Mouse (Mus musculus): Measurements from ENCODE around the gene Atpif1.
"Not testable (repeated sequence)": the region's sequence is repeated elsewhere in the genome, so short reads cannot be mapped to it uniquely, and the experiment has no call there.

The Atpif1 gene

GRCm38 (mm10) chr4:132492178-132493060, 41.0 kb downstream of the Atpif1 start:
- no peak for DNase-seq (ENCODE audit: low read depth, low spot score)

DNA sequence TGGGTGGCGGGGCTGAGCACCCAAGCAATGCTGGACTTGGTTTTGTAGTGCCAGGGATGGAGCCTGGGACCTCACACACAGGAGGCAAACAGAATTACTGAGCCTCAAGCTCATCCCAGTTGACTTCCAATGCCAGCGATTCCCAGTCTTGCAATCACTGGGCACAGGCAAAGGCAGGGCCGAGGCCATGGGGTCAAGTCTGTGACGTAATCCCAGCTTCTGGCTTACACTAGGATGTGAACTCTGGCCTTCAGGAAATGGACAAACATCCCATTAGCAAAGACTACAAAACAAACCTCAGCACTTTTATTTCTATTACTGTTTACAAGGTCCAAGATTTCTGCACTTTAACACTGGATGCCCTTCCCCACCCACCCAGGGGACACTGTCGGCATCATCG, 41.7 kb downstream of the Atpif1 start:
- DNase-seq (ENCODE audit: low read depth, low spot score): no peak

- no peak for DNase-seq (ENCODE audit: low read depth, low spot score)
Measured at GRCm38 (mm10) chr4:132491057-132491456, 42.4 kb downstream of the Atpif1 start.

- DNase-seq (ENCODE audit: low read depth, low spot score): no peak
Measured at GRCm38 (mm10) chr4:132490273-132491010, 43.0 kb downstream of the Atpif1 start.

DNA sequence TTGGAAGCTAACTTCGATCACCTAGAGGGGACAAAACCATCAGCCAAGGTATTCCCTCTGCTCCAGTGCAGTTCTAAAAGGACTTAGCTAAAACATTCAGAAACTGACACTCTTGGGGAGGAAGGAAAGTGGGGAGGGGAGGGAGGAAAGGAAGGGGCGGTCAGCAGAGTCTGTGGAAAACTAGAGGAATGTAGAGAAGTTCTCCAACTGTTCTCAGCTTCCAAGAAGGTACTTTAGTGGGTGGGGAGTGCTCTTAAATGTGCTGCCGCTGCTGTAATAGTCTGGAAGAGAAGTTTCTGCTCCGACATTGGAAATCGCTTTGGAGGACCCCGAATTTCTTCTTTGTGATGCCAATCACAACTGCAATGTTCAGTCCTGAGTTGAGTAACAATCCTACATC, 44.5 kb downstream of the Atpif1 start:
- DNase-seq (ENCODE audit: low read depth, low spot score): no peak

DNA sequence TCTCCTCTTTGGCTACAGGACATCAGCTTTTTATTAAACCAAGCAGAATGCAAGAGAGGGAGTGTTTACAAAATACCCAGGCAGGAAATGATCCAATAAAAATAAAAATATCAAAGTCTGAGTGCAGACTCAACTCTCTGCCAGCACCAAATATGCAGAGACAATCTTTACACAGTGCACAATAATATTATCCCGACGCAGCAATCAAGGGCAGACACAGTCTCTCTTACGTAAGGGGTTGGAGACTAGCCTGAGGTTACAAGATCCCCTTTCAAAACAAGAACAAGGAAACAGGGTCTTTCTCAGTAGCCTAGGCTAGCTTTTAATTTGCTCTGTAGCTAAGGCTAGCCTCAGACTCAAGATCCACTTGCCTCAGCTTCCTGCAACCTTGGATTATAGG, 44.9 kb downstream of the Atpif1 start:
- DNase-seq (ENCODE audit: low read depth, low spot score): no peak

DNA sequence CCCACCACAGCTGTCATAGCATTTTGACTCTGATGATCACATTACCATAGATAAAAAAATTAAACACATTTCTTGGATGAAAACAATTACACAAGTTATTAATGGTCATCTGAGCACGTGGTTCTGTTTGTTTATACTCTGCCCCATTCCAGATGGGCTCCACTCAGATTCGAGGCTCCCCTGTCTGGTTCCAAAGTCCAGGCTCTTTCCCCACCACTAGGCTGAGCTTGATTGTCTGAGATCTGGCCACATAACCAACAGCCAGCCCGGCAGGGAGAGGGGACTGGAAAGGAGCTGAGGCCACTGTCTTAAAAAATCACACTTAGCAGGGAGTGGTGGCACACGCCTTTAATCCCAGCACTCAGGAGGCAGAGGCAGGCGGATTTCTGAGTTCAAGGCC, 48.6 kb downstream of the Atpif1 start:
- no peak for DNase-seq (ENCODE audit: low read depth, low spot score)

GRCm38 (mm10) chr4:132484231-132484630, 49.2 kb downstream of the Atpif1 start:
- DNase-seq (ENCODE audit: low read depth, low spot score): no peak

DNA sequence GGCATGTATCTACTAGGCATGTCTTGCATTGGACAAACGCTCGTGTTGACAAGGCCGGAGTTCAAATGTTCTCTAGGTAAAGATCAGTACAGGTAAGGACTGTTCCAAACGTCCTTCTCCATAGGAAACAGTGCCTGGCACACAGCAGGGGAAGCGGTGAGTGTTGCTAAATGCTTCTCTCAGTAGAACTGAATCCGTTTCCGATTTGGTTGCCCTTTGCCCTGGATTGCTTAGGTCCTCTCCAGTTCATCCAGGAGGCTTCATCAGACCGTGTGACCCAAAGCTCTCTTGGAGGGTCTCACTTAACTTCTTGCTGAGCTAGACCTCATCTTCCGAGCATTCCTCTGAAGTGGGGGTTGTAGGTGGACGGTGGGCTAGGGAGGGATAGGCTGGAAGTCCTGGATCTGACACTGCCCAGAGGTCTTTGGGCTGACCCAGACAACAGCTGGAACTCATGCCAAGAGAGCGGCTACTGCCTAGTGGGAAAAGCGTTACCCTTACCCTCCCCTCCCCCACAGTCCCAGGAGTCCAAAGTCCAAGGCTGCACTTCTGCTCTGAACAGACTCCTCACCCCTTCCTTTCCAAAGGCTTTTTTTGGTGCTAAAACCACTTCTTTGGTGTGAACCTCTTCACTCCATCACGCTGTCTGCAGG, 50.4 kb downstream of the Atpif1 start:
- DNase-seq (ENCODE audit: low read depth, low spot score): no peak

- not testable (repeated sequence) for DNase-seq (ENCODE audit: low read depth, low spot score)
Measured at GRCm38 (mm10) chr4:132482104-132482503, 51.4 kb downstream of the Atpif1 start.

Data from WW6 (cell line).